Mouse (Mus musculus) E14TG2a.4 (cell line): ENCODE measurements at regions not wholly inside any gene's neighbourhood (a gene's known extent, or its start where the extent isn't known, plus 50 kb on each side); places are given as distances from the start of the nearest gene placed in this dataset.

Experiments
- H3K27me3 ChIP-seq: 2 replicates; pipeline ENCODE4 v1.6.1; 2014; ENCODE audit warnings: low read length, control low read depth; ENCODE audit not compliant: insufficient read depth
- H3K36me3 ChIP-seq: 2 replicates; pipeline ENCODE4 v1.6.1; 2014; ENCODE audit warnings: low read length, control low read depth; ENCODE audit not compliant: insufficient read depth
- H3K4me1 ChIP-seq: replicated peaks from 2 replicates; pipeline ENCODE4 v1.6.1; 2014; ENCODE audit warnings: low read depth, low read length, control low read depth
- H3K4me3 ChIP-seq: replicated peaks from 2 replicates; pipeline ENCODE4 v1.5.1; 2014; ENCODE audit warnings: mild to moderate bottlenecking, low read length
- H3K9me3 ChIP-seq: 2 replicates; pipeline ENCODE4 v1.6.1; 2014; ENCODE audit warnings: low read length, control low read depth
- CTCF ChIP-seq: conservative IDR thresholded peaks from 2 replicates; pipeline ENCODE4 v1.5.1; 2014; ENCODE audit warnings: low read length
- NANOG ChIP-seq: IDR thresholded peaks from 2 replicates; pipeline ENCODE4 v1.6.1; 2014; ENCODE audit warnings: borderline replicate concordance, low read length, mixed read lengths
- POU5F1 ChIP-seq: IDR thresholded peaks from 2 replicates; pipeline ENCODE4 v1.6.1; 2014; ENCODE audit warnings: low read length, borderline replicate concordance

DNA sequence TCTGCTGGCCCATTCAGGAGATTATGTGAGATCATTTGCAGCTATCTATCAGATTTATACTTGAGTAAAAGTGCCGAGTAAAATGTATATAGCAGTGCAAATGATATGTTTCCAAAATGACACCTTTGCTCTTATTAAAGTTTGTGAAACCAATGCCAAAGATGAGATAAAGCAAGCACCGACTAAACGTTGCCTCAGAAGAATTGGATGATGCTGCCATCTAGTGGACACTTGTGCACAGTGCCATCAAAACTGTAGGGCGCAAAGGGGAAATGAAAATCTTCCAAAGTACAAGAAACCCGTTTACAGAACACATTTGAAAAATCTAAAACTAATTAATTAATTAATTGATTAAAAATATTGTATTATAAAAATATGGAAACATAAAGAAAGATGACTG is 127.2 kb downstream of the Atxn7l3b start:
- Histone ChIP-seq H3K36me3 (no peaks in the 10 kb centered on the region), H3K4me3 (no peak overlapping the region), H3K4me1 (peaks cover 10% of the 10 kb centered on the region), H3K9me3 (no peaks in the 10 kb centered on the region), H3K27me3 (no peaks in the 10 kb centered on the region)
- TF ChIP-seq POU5F1 (no peak), NANOG (no peak), CTCF (peak; percentile 76)

GRCm38 (mm10) chr10:112798603-112799002 is 130.2 kb downstream of the Atxn7l3b start:
- H3K4me1 ChIP-seq: peaks cover 16% of the 10 kb centered on the region
- H3K36me3 ChIP-seq: no peaks in the 10 kb centered on the region
- no peaks in the 10 kb centered on the region for H3K9me3 ChIP-seq
- no peak overlapping the region for H3K4me3 ChIP-seq
- H3K27me3 ChIP-seq: no peaks in the 10 kb centered on the region
- TF ChIP-seq NANOG (no peak), CTCF (no peak)

GRCm38 (mm10) chr10:112798090-112798489 is 130.7 kb downstream of the Atxn7l3b start:
- Histone ChIP-seq H3K4me1 (peaks cover 18% of the 10 kb centered on the region), H3K27me3 (no peaks in the 10 kb centered on the region), H3K4me3 (no peak overlapping the region), H3K36me3 (no peaks in the 10 kb centered on the region), H3K9me3 (no peaks in the 10 kb centered on the region)
- TF ChIP-seq NANOG: no peak

- no peaks in the 10 kb centered on the region for H3K36me3 ChIP-seq
- H3K4me3 ChIP-seq: no peak overlapping the region
- no peaks in the 10 kb centered on the region for H3K9me3 ChIP-seq
- no peaks in the 10 kb centered on the region for H3K27me3 ChIP-seq
- peaks cover 18% of the 10 kb centered on the region for H3K4me1 ChIP-seq
- no peak for TF ChIP-seq CTCF
- TF ChIP-seq NANOG: no peak
- TF ChIP-seq POU5F1: no peak
Observed at GRCm38 (mm10) chr10:112795938-112796337, 132.9 kb downstream of the Atxn7l3b start.

DNA sequence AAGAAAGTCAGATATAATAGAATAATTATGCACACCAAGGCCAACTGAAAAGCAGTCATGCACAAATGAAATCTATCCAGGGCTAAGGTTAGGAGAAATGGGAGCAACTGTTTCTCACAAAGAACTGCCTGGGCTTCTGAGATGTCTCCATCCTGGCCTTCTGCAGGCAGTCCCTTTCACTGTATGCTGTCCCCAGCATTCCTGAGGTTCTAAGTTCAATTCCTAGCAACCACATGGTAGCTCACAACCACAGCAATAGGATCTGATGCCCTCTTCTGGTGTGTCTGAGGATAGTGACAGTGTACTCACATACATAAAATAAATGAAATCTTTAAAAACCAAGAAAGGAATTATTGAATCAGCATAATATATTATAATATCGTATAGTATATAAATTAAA is 133.3 kb downstream of the Atxn7l3b start:
- Histone ChIP-seq H3K4me3 (no peak overlapping the region), H3K36me3 (no peaks in the 10 kb centered on the region), H3K9me3 (no peaks in the 10 kb centered on the region), H3K27me3 (no peaks in the 10 kb centered on the region), H3K4me1 (peaks cover 18% of the 10 kb centered on the region)
- TF ChIP-seq POU5F1 (no peak), NANOG (no peak), CTCF (no peak)

GRCm38 (mm10) chr10:112788236-112788635 is 140.6 kb downstream of the Atxn7l3b start:
- Histone ChIP-seq H3K4me1 (no peaks in the 10 kb centered on the region), H3K9me3 (no peaks in the 10 kb centered on the region), H3K4me3 (no peak overlapping the region), H3K27me3 (no peaks in the 10 kb centered on the region), H3K36me3 (no peaks in the 10 kb centered on the region)
- TF ChIP-seq CTCF (no peak), POU5F1 (no peak), NANOG (no peak)

- no peaks in the 10 kb centered on the region for H3K9me3 ChIP-seq
- H3K27me3 ChIP-seq: no peaks in the 10 kb centered on the region
- no peak for TF ChIP-seq CTCF
- no peaks in the 10 kb centered on the region for H3K36me3 ChIP-seq
- no peak overlapping the region for H3K4me3 ChIP-seq
- H3K4me1 ChIP-seq: no peaks in the 10 kb centered on the region
Observed at GRCm38 (mm10) chr10:112774262-112774661, 154.5 kb downstream of the Atxn7l3b start.

DNA sequence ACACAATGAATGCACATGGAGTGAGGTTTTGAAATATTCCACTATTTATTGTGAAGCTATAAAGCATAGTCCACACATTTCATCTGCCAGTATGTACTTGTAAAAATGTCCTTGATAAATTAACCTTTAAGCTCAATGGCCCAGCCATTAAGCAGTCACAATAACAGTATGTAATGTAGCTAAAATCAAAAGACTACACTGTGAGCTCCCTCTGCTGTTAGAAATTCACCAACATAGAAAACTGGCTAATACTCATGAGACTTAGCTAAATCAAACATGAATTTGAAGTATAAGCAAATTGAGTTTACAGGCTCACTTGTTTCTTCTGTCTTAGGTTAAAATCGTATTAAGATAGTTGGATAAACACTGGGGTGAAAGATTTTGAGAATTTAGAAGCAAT is 182.1 kb downstream of the Atxn7l3b start:
- no peak overlapping the region for H3K4me3 ChIP-seq
- H3K9me3 ChIP-seq: no peaks in the 10 kb centered on the region
- H3K36me3 ChIP-seq: no peaks in the 10 kb centered on the region
- H3K27me3 ChIP-seq: no peaks in the 10 kb centered on the region
- no peak for TF ChIP-seq NANOG
- no peak for TF ChIP-seq CTCF
- no peaks in the 10 kb centered on the region for H3K4me1 ChIP-seq

- no peak for TF ChIP-seq POU5F1
- no peak for TF ChIP-seq CTCF
- TF ChIP-seq NANOG: no peak
- Histone ChIP-seq H3K9me3 (no peaks in the 10 kb centered on the region), H3K4me3 (no peak overlapping the region), H3K4me1 (no peaks in the 10 kb centered on the region), H3K36me3 (no peaks in the 10 kb centered on the region), H3K27me3 (no peaks in the 10 kb centered on the region)
Observed at GRCm38 (mm10) chr10:112743527-112743926, 185.3 kb downstream of the Atxn7l3b start.

- Histone ChIP-seq H3K4me3 (no peak overlapping the region), H3K27me3 (no peaks in the 10 kb centered on the region), H3K4me1 (no peaks in the 10 kb centered on the region), H3K36me3 (no peaks in the 10 kb centered on the region), H3K9me3 (no peaks in the 10 kb centered on the region)
- TF ChIP-seq NANOG (no peak), CTCF (no peak), POU5F1 (no peak)
Observed at GRCm38 (mm10) chr10:112742123-112742522, 186.7 kb downstream of the Atxn7l3b start.
